Mouse (Mus musculus) liver, embryonic 13.5 days (tissue): ENCODE measurements around the gene Hoxb7. TPM values are rescaled to one million over a fixed set of nuclear protein-coding genes. Genes with fewer than 3 reads are reported as not detected.

Experiments used
- ATAC-seq: fragments of 200-750 bp; cut with Nextera tagmentation; 2 replicates; pipeline ENCODE4 v1.8.0; 2017; ENCODE audit warnings: low read depth, mild to moderate bottlenecking, moderate number of reproducible peaks, moderate library complexity
- DNase-seq: peaks from one replicate; pipeline ENCODE4 v3.0.0; 2022
- H3K27ac ChIP-seq: fragments of 300-500 bp; sonication (generic); 2 replicates; pipeline ENCODE4 v1.5.1; 2015; ENCODE audit warnings: moderate library complexity, mild to moderate bottlenecking, inconsistent platforms
- H3K27me3 ChIP-seq: fragments of 300-500 bp; sonication (generic); 2 replicates; pipeline ENCODE4 v1.6.1; 2015; ENCODE audit warnings: mild to moderate bottlenecking, inconsistent platforms
- H3K36me3 ChIP-seq: fragments of 300-500 bp; sonication (generic); 2 replicates; pipeline ENCODE4 v1.6.1; 2015; ENCODE audit warnings: mild to moderate bottlenecking, inconsistent platforms
- H3K4me1 ChIP-seq: fragments of 300-500 bp; sonication (generic); replicated peaks from 2 replicates; pipeline ENCODE4 v1.6.1; 2015; ENCODE audit warnings: inconsistent platforms
- H3K4me2 ChIP-seq: fragments of 300-500 bp; sonication (generic); 2 replicates; pipeline ENCODE4 v1.6.1; 2015; ENCODE audit warnings: inconsistent platforms, mild to moderate bottlenecking, moderate library complexity
- H3K4me3 ChIP-seq: fragments of 300-500 bp; sonication (generic); replicated peaks from 2 replicates; pipeline ENCODE4 v1.5.1; 2015; ENCODE audit warnings: mild to moderate bottlenecking, inconsistent platforms
- H3K9ac ChIP-seq: fragments of 300-500 bp; sonication (generic); 2 replicates; pipeline ENCODE4 v1.6.1; 2015; ENCODE audit warnings: mild to moderate bottlenecking, inconsistent platforms
- H3K9me3 ChIP-seq: fragments of 300-500 bp; sonication (generic); replicated peaks from 2 replicates; pipeline ENCODE4 v1.6.1; 2016; ENCODE audit warnings: inconsistent platforms
- WGBS: fragments of 180-500 bp; shearing (Covaris S2); methylation state at CpG from one replicate; pipeline ENCODE4 v1.1.7; 2015; ENCODE audit not compliant: insufficient replicate concordance; 5-methylcytosine and 5-hydroxymethylcytosine counted together
- polyA plus RNA-seq: library from polyadenylated mRNA; unstranded; fragments of >200 nt; fragmentation: Nextera tagmentation; extraction: Ambion mirVana; gene quantifications from 2 replicates; pipeline ENCODE4 v1.2.1, GENCODE M21; 2015

The Hoxb7 gene
- polyA plus RNA-seq, 1 experiment from 2014 or later: 0.32 TPM

DNA sequence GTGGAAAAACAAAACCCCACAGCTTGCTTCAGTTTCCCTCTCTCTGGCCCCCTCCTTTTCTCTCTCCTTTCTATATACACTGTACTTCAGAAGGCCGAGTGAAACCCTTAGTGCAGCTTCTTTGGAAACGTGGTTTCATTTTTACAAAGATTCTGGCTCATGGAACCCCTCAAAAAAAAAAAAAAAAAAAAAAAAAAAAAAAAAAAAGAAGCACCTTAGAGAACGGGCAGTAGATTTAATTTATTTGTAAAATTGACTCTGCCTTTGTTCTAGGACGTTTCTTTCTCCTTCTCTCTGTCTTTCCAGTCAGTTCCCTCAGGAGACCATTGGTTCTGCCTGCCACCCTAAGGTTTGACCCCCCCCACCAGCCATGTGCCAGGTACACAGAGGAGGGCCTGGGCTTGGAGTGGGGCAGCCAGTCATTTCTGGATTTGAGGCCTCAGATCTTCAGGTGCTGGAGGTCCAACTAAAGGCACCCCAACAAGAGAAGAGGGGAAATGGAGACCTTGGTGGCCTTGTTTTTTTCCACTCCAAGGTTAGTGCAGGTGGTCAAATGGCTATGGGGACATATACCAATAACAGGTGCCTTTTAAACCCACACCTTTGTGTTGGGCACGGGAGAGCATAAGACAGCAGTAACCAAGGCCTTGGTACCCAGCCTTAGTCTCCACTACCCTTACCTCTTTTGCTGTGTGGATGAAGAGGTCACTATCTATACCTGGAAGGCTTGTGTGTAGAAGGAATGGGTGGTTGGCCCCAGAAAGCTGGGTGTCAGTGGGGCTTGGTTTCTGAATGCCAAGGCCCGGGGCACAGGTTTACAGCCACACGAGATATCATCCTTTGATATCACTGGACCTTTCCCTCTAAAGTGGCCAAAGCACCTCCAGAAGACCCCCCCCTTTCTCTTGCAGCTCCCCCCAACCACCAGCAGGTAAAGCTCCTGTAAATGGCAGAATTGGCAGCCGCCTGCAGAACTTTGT, 5.7 kb upstream of the Hoxb7 start:
- H3K9ac ChIP-seq: no peak overlapping the region
- peaks cover 100% of the 10 kb centered on the region for H3K27me3 ChIP-seq
- no peak overlapping the region for H3K4me3 ChIP-seq
- 20% methylated on average over 8 of the region's 8 CpGs for whole genome bisulfite sequencing
- H3K4me2 ChIP-seq: no peak overlapping the region
- H3K36me3 ChIP-seq: no peaks in the 10 kb centered on the region
- no peaks in the 10 kb centered on the region for H3K9me3 ChIP-seq
- DNase-seq (no peak), ATAC-seq (no peak)
- no peak overlapping the region for H3K27ac ChIP-seq
- peaks cover 4% of the 10 kb centered on the region for H3K4me1 ChIP-seq

- Histone ChIP-seq H3K36me3 (no peaks in the 10 kb centered on the region), H3K4me1 (peaks cover 6% of the 10 kb centered on the region), H3K27ac (no peak overlapping the region), H3K9me3 (no peaks in the 10 kb centered on the region), H3K4me3 (no peak overlapping the region), H3K9ac (no peak overlapping the region), H3K4me2 (no peak overlapping the region), H3K27me3 (peaks cover 100% of the 10 kb centered on the region)
- 7% methylated on average over 18 of the region's 18 CpGs for WGBS
- DNase-seq (no peak), ATAC-seq (no peak)
Measured at GRCm38 (mm10) chr11:96281396-96281795, 5.0 kb upstream of the Hoxb7 start.

DNA sequence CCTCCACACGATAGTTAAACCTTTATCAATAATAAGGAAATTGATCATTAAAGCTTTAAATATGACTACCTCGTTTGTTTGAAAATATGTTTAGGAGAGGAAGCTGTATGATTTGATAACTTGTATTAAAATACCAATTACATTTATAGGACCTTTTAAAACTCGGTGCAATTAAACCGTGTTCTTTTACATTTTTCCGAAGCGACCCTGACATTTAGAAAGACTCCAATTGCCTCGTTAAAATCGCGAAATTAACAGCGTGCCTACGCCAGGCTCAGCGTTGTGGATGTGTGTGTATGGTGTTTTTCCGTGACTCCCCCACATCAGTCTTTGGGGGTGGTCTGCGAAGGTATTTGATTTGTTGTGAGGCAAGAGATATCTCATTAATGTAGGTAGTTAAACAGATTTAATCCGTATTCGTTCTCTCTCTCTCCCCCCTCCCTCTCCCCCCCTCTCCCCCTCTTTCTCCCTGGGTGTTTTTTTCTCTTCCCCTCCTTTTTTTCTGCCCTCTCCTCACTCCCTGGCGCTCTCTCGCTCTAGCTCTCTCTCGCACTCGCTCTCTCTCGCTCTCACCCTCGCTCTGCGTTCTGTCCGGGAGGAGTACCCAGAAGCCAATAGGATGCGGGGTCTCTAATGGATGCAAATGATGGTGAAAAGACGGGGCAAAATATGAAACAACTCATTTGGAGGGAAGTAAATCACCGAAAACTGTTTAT, 4.4 kb upstream of the Hoxb7 start, which contains the start of gene Hoxb8:
Gene Hoxb8, plus strand, starts transcription at position 51 of the 716 bp plus-strand sequence.
- Histone ChIP-seq H3K36me3 (no peaks in the 10 kb centered on the region), H3K4me2 (no peak within 1 kb of the TSS), H3K27me3 (peaks cover 100% of the 10 kb centered on the region), H3K9me3 (no peaks in the 10 kb centered on the region), H3K4me1 (peaks cover 11% of the 10 kb centered on the region), H3K27ac (no peak within 1 kb of the TSS), H3K4me3 (no peak within 1 kb of the TSS), H3K9ac (no peak within 1 kb of the TSS)
- DNase-seq: no peak
- ATAC-seq: no peak
- 2% methylated on average over 27 of the region's 27 CpGs for WGBS

DNA sequence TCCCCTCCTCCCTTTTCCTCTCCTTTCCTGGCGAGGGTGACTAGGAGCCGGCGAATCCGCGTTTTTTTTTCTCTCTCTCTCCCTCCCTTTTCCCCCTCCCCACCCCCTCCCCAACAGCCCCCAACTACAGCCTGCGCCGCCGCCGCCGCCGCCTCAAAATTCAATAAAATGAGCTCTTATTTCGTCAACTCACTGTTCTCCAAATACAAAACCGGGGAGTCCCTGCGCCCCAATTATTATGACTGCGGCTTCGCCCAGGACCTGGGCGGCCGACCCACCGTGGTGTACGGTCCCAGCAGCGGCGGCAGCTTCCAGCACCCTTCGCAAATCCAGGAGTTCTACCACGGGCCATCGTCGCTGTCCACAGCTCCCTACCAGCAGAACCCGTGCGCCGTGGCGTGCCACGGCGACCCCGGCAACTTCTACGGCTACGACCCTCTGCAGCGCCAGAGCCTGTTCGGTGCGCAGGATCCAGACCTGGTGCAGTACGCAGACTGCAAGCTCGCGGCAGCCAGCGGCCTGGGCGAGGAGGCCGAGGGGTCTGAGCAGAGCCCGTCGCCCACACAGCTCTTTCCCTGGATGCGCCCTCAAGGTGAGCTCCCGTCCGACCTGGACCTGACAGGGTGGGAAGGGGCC, 3.5 kb upstream of the Hoxb7 start:
- ATAC-seq: no peak
- Histone ChIP-seq H3K4me3 (no peak overlapping the region), H3K4me2 (no peak overlapping the region), H3K27ac (no peak overlapping the region), H3K27me3 (peaks cover 100% of the 10 kb centered on the region), H3K4me1 (peaks cover 11% of the 10 kb centered on the region), H3K9ac (no peak overlapping the region), H3K9me3 (no peaks in the 10 kb centered on the region), H3K36me3 (no peaks in the 10 kb centered on the region)
- no peak for DNase-seq
- 1% methylated on average over 49 of the region's 49 CpGs for WGBS

- ATAC-seq (no peak), DNase-seq (no peak)
- peak overlapping the region; percentile 20 for H3K4me3 ChIP-seq
- H3K27ac ChIP-seq: no peak overlapping the region
- H3K4me2 ChIP-seq: peak overlapping the region; percentile 32
- H3K9me3 ChIP-seq: no peaks in the 10 kb centered on the region
- H3K36me3 ChIP-seq: no peaks in the 10 kb centered on the region
- H3K4me1 ChIP-seq: peaks cover 11% of the 10 kb centered on the region
- H3K27me3 ChIP-seq: peaks cover 100% of the 10 kb centered on the region
- 1% methylated on average over 49 of the region's 49 CpGs for WGBS
- no peak overlapping the region for H3K9ac ChIP-seq
Measured at GRCm38 (mm10) chr11:96284041-96284749, 2.2 kb upstream of the Hoxb7 start.

GRCm38 (mm10) chr11:96284774-96285734, 1.4 kb upstream of the Hoxb7 start:
- DNase-seq: no peak
- no peaks in the 10 kb centered on the region for H3K9me3 ChIP-seq
- no peak for ATAC-seq
- no peak overlapping the region for H3K9ac ChIP-seq
- H3K27me3 ChIP-seq: peaks cover 100% of the 10 kb centered on the region
- peak overlapping the region; percentile 20 for H3K4me3 ChIP-seq
- WGBS: 1% methylated on average over 37 of the region's 37 CpGs
- peaks cover 11% of the 10 kb centered on the region for H3K4me1 ChIP-seq
- peak overlapping the region; percentile 32; the same call in 1 of the 2 replicates for H3K4me2 ChIP-seq
- H3K27ac ChIP-seq: no peak overlapping the region
- H3K36me3 ChIP-seq: no peaks in the 10 kb centered on the region

- DNase-seq (no peak), ATAC-seq (no peak)
- Histone ChIP-seq H3K9ac (no peak overlapping the region), H3K9me3 (no peaks in the 10 kb centered on the region), H3K4me1 (peaks cover 11% of the 10 kb centered on the region), H3K36me3 (no peaks in the 10 kb centered on the region), H3K4me2 (peak overlapping the region; percentile 50), H3K27ac (no peak overlapping the region), H3K4me3 (peak overlapping the region; percentile 36), H3K27me3 (peaks cover 100% of the 10 kb centered on the region)
- 1% methylated on average over 55 of the region's 55 CpGs for WGBS
Measured at GRCm38 (mm10) chr11:96286739-96287385, 439 bp downstream of the Hoxb7 start.

DNA sequence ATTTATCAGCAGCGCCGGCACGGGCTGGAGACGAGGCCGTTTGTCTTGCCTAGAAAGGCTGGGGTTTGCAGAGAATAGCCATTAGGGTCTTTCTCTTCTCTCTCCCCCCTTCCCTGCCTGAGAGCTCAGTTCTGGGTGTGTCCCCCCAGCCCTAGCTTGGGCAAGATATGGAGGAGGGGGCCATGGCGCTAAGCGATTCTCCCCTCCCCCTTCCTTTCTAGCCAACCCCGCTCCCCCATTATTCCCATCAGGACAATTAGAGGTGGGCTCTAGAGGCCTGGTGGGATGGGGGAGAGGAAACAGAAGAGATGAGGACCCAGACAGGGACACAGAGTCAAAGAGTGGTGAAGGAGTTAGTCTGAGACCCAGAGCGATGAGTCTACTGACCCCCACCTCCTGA, 988 bp downstream of the Hoxb7 start:
- DNase-seq: no peak
- H3K27ac ChIP-seq: no peak overlapping the region
- H3K36me3 ChIP-seq: no peaks in the 10 kb centered on the region
- no peak overlapping the region for H3K4me3 ChIP-seq
- no peak for ATAC-seq
- no peaks in the 10 kb centered on the region for H3K9me3 ChIP-seq
- H3K4me2 ChIP-seq: no peak overlapping the region
- H3K4me1 ChIP-seq: peaks cover 11% of the 10 kb centered on the region
- no peak overlapping the region for H3K9ac ChIP-seq
- WGBS: 7% methylated on average over 9 of the region's 9 CpGs
- H3K27me3 ChIP-seq: peaks cover 100% of the 10 kb centered on the region

DNA sequence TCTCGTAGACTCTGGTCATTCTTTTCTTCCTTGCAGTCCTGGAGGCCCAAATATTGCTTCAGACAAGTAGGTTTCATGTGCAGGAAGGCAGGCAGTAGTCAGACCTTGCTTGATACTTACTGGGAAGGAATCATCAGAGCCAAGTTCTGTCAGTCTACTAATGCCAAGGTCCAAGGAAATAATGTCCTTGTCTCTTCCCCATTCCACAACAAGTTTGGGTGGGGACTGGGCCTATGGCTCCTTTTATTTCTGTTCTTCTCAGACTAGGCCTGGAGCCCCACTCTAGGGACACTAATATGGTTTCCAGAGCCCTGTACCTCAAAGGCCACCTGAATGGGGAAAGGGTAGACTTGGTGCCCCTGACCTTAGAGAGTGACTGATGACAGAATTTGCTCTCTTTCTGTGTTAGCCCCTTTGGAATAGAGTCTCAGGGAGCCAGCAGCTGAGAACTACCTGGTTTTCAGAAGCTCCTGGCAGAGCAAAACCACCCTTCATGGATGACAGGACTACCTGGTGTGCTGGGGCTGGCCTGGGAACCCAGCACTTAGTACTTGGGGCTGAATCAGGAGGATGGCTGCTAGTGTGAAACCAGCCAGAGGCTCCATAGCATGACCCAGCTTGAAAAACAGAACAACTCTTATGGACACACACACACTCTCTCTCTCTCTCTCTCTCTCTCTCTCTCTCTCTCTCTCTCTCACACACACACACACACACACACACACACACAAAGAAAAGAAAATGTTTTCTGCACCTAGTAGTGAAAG, 2.2 kb downstream of the Hoxb7 start:
- Histone ChIP-seq H3K27me3 (peaks cover 100% of the 10 kb centered on the region), H3K36me3 (no peaks in the 10 kb centered on the region), H3K4me2 (no peak overlapping the region), H3K9ac (no peak overlapping the region), H3K9me3 (no peaks in the 10 kb centered on the region), H3K4me1 (peaks cover 11% of the 10 kb centered on the region), H3K4me3 (no peak overlapping the region), H3K27ac (no peak overlapping the region)
- DNase-seq (no peak), ATAC-seq (no peak)
- 21% methylated on average over 1 of the region's 1 CpGs for WGBS
